Mouse (Mus musculus): ENCODE measurements around the gene Stk40. TPM values are rescaled to one million over a fixed set of nuclear protein-coding genes. Genes with fewer than 3 reads are reported as not detected.
A peak's percentile ranks its signal among the peaks of the same experiment; 100 is the strongest.
"Not testable (repeated sequence)": the region's sequence is repeated elsewhere in the genome, so short reads cannot be mapped to it uniquely, and the experiment has no call there.

The Stk40 gene
- polyA plus RNA-seq, 1 experiment from 2014 or later = 26.7 TPM

DNA sequence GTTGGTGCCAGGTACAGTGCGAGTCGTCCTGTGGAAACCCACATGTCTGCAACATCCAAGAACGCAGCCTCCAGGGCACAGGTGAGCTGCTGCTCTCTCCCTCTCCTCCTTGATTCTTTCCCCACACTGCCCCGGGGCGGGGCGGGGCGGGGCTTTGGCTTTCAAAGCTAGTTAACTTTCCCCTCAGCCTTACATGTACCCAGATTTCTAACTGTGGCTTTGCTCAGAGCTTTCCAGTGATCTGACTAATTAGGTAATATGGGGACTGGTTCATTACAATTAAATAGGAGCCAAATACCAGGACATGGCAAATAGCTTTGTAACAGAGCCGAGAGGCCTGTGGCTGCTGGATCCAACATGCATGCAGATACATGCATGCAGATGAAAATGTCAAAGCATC, 19.4 kb upstream of the Stk40 start:
- no peaks in the 10 kb centered on the region for H3K27me3 ChIP-seq (replicated peaks; ENCODE audit: insufficient read depth, low read length)
- no peak overlapping the region for H3K9ac ChIP-seq (replicated peaks; ENCODE audit: low read depth)
- ATAC-seq = no peak
- no peaks in the 10 kb centered on the region for H3K9me3 ChIP-seq (ENCODE audit: low read length)
- TF ChIP-seq EP300 (IDR thresholded peaks at IDR 0.05) (no peak), CTCF (IDR thresholded peaks at IDR 0.05) (no peak)
- H3K27ac ChIP-seq (ENCODE audit: low read length) = no peak overlapping the region
- no peak overlapping the region for H3K4me3 ChIP-seq (ENCODE audit: low read depth, low read length)
- no peak overlapping the region for H3K4me2 ChIP-seq (replicated peaks; ENCODE audit: low read depth, low read length)
- WGBS = 72% methylated on average over 8 of the region's 8 CpGs
- no peak for DNase-seq (ENCODE audit: low spot score)
- H3K36me3 ChIP-seq (ENCODE audit: insufficient read depth, low read length) = no peaks in the 10 kb centered on the region
- H3K4me1 ChIP-seq (ENCODE audit: insufficient read depth, low read depth, low read length) = no peaks in the 10 kb centered on the region

DNA sequence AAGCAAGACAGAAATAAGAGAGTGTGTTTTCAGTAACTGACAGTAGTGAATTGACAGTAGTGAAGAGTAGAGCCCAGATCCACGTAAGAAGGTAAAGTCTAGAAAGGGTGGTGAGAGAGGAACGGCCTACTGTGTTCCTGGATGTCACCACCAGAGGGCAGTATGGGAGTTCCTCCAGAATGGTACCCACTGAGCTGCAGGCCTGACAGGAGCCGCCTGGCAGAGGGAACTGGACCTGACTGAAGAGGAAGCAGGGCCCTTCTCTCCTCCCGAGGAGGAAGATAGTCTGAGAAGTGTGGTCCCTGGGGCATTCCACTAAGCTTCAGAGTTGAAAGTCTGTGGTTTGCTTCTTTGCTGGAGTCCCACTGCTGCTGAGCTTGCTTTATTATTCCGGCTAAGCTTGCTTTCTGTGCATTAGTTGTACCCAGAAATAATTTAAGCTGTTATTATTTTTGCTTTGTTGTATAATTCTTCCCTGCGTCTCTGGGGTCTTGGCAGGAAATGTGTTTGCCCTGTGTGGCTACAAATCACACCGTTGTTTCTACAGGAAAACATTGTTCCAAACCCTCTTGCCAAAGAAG, 17.7 kb upstream of the Stk40 start:
- peak; percentile 93 for ATAC-seq
- H3K4me3 ChIP-seq (ENCODE audit: low read depth, low read length) = no peak overlapping the region
- WGBS = 22% methylated on average over 7 of the region's 7 CpGs
- no peak overlapping the region for H3K9ac ChIP-seq (replicated peaks; ENCODE audit: low read depth)
- no peaks in the 10 kb centered on the region for H3K27me3 ChIP-seq (replicated peaks; ENCODE audit: insufficient read depth, low read length)
- no peaks in the 10 kb centered on the region for H3K36me3 ChIP-seq (ENCODE audit: insufficient read depth, low read length)
- TF ChIP-seq EP300 (IDR thresholded peaks at IDR 0.05) = no peak; the same call in 1 of the 2 replicates
- TF ChIP-seq CTCF (IDR thresholded peaks at IDR 0.05) = peak; percentile 96
- no peaks in the 10 kb centered on the region for H3K9me3 ChIP-seq (ENCODE audit: low read length)
- no peak overlapping the region for H3K4me2 ChIP-seq (replicated peaks; ENCODE audit: low read depth, low read length)
- no peaks in the 10 kb centered on the region for H3K4me1 ChIP-seq (ENCODE audit: insufficient read depth, low read depth, low read length)
- no peak overlapping the region for H3K27ac ChIP-seq (ENCODE audit: low read length)
- peak; percentile 91 for DNase-seq (ENCODE audit: low spot score)

DNA sequence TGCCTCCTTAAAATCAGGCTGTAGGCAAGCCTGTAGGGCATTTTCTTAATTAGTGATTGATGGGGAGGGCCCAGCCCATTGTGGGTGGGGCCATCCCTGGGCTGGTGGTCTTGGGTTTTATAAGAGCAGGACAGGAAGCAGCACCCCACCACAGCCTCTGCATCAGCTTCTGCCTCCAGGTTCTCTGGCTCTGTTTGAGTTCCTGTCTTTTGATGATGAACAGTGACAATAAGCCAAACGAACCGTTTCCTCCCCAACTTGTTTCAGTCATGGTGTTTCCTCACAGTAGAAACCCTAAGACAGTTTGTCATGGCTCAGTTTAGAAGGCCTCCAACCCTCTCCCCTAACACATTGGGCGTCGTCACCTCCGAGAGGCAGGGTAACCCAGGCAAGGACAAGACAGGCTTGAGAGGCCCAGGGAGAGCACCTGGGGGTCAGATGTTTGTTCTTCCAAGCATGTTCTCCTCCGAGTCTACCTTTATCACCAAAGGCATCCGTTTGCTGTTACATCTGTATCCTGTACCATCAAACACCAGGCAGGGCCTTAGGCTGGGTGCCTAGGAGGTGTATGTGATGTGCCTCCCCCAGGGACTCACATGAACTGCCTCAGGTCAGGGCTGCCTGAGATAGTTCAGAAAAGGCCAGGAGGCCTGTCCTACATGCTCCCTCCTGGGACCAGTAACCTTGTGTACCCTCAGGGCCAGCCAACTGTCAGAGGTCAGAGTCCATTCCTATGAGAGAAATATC, 13.5 kb upstream of the Stk40 start:
- no peak for ATAC-seq

DNA sequence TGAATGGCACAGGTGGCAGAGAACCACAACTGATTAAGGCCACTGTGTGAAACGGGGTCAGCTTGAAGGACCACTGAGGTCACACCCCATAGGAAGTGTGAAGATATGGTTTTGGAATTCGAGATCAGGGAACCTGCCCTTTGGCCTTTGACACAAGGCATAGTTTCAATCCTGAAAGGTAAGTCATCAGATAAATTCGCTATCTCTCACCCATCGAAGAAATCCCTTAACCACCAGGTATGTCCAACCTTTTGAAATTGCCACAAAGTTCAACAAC, 13.0 kb upstream of the Stk40 start:
- WGBS = 66% methylated on average over 4 of the region's 4 CpGs
- ATAC-seq (no peak), DNase-seq (ENCODE audit: low spot score) (no peak)
- Histone ChIP-seq H3K4me2 (replicated peaks; ENCODE audit: low read depth, low read length) (no peak overlapping the region), H3K4me3 (ENCODE audit: low read depth, low read length) (no peak overlapping the region), H3K27me3 (replicated peaks; ENCODE audit: insufficient read depth, low read length) (no peaks in the 10 kb centered on the region), H3K4me1 (ENCODE audit: insufficient read depth, low read depth, low read length) (no peaks in the 10 kb centered on the region), H3K9me3 (ENCODE audit: low read length) (no peaks in the 10 kb centered on the region), H3K27ac (ENCODE audit: low read length) (no peak overlapping the region), H3K36me3 (ENCODE audit: insufficient read depth, low read length) (no peaks in the 10 kb centered on the region), H3K9ac (replicated peaks; ENCODE audit: low read depth) (no peak overlapping the region)
- TF ChIP-seq CTCF (IDR thresholded peaks at IDR 0.05) (no peak), EP300 (IDR thresholded peaks at IDR 0.05) (no peak)

More for the DNA sequence above, 13.5 kb upstream of the Stk40 start:
- 54% methylated on average over 7 of the region's 7 CpGs for WGBS
- no peak overlapping the region for H3K27ac ChIP-seq (ENCODE audit: low read length)
- no peak for DNase-seq (ENCODE audit: low spot score)
- no peak for TF ChIP-seq CTCF (IDR thresholded peaks at IDR 0.05)
- TF ChIP-seq EP300 (IDR thresholded peaks at IDR 0.05) = no peak
- no peaks in the 10 kb centered on the region for H3K27me3 ChIP-seq (replicated peaks; ENCODE audit: insufficient read depth, low read length)
- no peak overlapping the region for H3K4me3 ChIP-seq (ENCODE audit: low read depth, low read length)
- no peak overlapping the region for H3K9ac ChIP-seq (replicated peaks; ENCODE audit: low read depth)
- H3K9me3 ChIP-seq (ENCODE audit: low read length) = no peaks in the 10 kb centered on the region
- H3K36me3 ChIP-seq (ENCODE audit: insufficient read depth, low read length) = no peaks in the 10 kb centered on the region
- H3K4me2 ChIP-seq (replicated peaks; ENCODE audit: low read depth, low read length) = no peak overlapping the region
- no peaks in the 10 kb centered on the region for H3K4me1 ChIP-seq (ENCODE audit: insufficient read depth, low read depth, low read length)

DNA sequence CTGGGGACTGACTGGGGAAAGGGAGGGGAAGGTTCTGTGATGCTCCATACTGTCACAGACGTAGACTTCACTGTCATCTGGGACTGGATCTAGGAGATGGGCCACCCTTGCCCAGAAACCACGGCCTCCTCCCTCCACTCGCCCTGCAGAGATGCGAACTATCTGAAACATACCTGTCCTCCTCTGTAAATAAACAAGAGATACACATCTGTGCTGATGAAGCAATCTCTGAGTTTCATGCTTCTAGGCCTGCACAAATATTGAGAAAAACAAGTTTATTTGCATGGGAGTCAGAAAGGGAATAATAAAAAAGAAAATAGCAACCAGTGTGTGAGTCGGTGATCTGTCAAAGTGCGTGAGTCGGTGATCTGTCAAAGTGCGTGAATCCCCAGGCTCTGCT, 11.9 kb upstream of the Stk40 start:
- H3K36me3 ChIP-seq (ENCODE audit: insufficient read depth, low read length) = no peaks in the 10 kb centered on the region
- peaks cover under 1% of the 10 kb centered on the region; the same call in 1 of the 2 replicates for H3K4me1 ChIP-seq (ENCODE audit: insufficient read depth, low read depth, low read length)
- WGBS = 66% methylated on average over 8 of the region's 8 CpGs
- ATAC-seq = no peak
- TF ChIP-seq CTCF (IDR thresholded peaks at IDR 0.05) (no peak), EP300 (IDR thresholded peaks at IDR 0.05) (no peak)
- no peak overlapping the region for H3K4me2 ChIP-seq (replicated peaks; ENCODE audit: low read depth, low read length)
- H3K4me3 ChIP-seq (ENCODE audit: low read depth, low read length) = no peak overlapping the region
- H3K27ac ChIP-seq (ENCODE audit: low read length) = no peak overlapping the region
- H3K9me3 ChIP-seq (ENCODE audit: low read length) = no peaks in the 10 kb centered on the region
- no peaks in the 10 kb centered on the region for H3K27me3 ChIP-seq (replicated peaks; ENCODE audit: insufficient read depth, low read length)
- no peak for DNase-seq (ENCODE audit: low spot score)
- no peak overlapping the region for H3K9ac ChIP-seq (replicated peaks; ENCODE audit: low read depth)

DNA sequence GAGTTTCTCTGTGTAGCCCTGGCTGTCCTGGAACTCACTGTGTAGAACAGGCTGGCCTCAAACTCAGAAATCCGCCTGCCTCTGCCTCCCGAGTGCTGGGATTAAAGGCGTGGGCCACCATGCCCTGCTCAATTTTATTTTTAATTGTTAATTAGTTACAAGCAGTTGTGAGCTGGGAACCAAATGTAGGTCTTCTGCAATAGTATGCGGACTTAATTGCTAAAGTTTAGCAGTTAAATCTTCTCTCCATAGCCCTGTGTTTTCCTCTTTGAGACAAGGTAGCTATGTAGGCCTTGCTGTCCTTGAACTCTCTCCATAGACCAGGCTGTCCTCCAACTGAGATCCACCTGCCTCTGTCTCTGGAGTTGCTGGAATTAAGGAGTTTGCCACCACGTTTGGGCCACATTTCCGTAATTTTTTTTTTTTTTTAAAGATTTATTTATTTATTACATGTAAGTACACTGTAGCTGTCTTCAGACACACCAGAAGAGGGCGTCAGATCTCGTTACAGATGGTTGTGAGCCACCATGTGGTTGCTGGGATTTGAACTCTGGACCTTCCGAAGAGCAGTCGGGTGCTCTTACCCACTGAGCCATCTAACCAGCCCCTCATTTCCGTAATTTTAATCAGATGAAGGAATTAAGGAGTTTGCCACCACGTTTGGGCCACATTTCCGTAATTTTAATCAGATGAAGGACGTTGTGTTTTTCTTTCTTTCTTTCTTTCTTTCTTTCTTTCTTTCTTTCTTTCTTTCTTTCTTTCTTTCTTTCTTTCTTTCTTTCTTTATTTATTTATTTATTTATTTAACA, 7.9 kb upstream of the Stk40 start:
- H3K9ac ChIP-seq (replicated peaks; ENCODE audit: low read depth); H3K9me3 ChIP-seq (ENCODE audit: low read length); H3K27ac ChIP-seq (ENCODE audit: low read length); H3K27me3 ChIP-seq (replicated peaks; ENCODE audit: insufficient read depth, low read length); ATAC-seq; H3K4me3 ChIP-seq (ENCODE audit: low read depth, low read length); DNase-seq (ENCODE audit: low spot score); H3K36me3 ChIP-seq (ENCODE audit: insufficient read depth, low read length): not testable (repeated sequence)
- Histone ChIP-seq H3K4me1 (ENCODE audit: insufficient read depth, low read depth, low read length) (peaks cover 11% of the 10 kb centered on the region), H3K4me2 (replicated peaks; ENCODE audit: low read depth, low read length) (0 out of 2 replicates have a peak overlapping the region, but pooled peaks have one; percentile 78)
- TF ChIP-seq CTCF (IDR thresholded peaks at IDR 0.05) = 0 out of 2 replicates have a peak, but pooled peaks have one; percentile 4
- WGBS = 47% methylated on average over 14 of the region's 14 CpGs
